Mouse (Mus musculus) mesoderm, embryonic 11.5 days (tissue): ENCODE measurements around the gene Myo7a.
A peak's percentile ranks its signal among the peaks of the same experiment; 100 is the strongest.

Source experiments
- DNase-seq: peaks from one replicate; pipeline ENCODE4 v3.0.0-alpha.2; 2012; ENCODE audit warnings: low read depth, low spot score

Gene Myo7a

GRCm38 (mm10) chr7:98103002-98103941 is 16.1 kb downstream of the Myo7a start:
- peak; percentile 80 for DNase-seq

- no peak for DNase-seq
Observed at GRCm38 (mm10) chr7:98102488-98102887, 16.8 kb downstream of the Myo7a start.

GRCm38 (mm10) chr7:98097557-98097956 is 21.8 kb downstream of the Myo7a start:
- DNase-seq = no peak

GRCm38 (mm10) chr7:98095852-98096251 is 23.5 kb downstream of the Myo7a start:
- DNase-seq = no peak

- DNase-seq = no peak
Observed at GRCm38 (mm10) chr7:98086346-98086745, 33.0 kb downstream of the Myo7a start.

GRCm38 (mm10) chr7:98085314-98085713 is 34.0 kb downstream of the Myo7a start:
- DNase-seq = no peak

- no peak for DNase-seq
Observed at GRCm38 (mm10) chr7:98084541-98085293, 34.6 kb downstream of the Myo7a start.

- DNase-seq = no peak
Observed at GRCm38 (mm10) chr7:98082376-98082775, 36.9 kb downstream of the Myo7a start.

GRCm38 (mm10) chr7:98077453-98077852 is 41.9 kb downstream of the Myo7a start:
- DNase-seq = no peak

- peak; percentile 84 for DNase-seq
Observed at GRCm38 (mm10) chr7:98071620-98072019, 47.7 kb downstream of the Myo7a start.

GRCm38 (mm10) chr7:98066229-98066628 is 53.1 kb downstream of the Myo7a start:
- DNase-seq = no peak

- no peak for DNase-seq
Observed at GRCm38 (mm10) chr7:98054942-98055341, 64.4 kb downstream of the Myo7a start.

GRCm38 (mm10) chr7:98054461-98054860 is 64.9 kb downstream of the Myo7a start:
- DNase-seq = no peak

GRCm38 (mm10) chr7:98051980-98052379 is 67.3 kb downstream of the Myo7a start:
- DNase-seq = no peak

- no peak for DNase-seq
Observed at GRCm38 (mm10) chr7:98048101-98048824, 71.1 kb downstream of the Myo7a start.

- DNase-seq = no peak
Observed at GRCm38 (mm10) chr7:98002617-98003016, 116.7 kb downstream of the Myo7a start.
